Mouse (Mus musculus): Measurements from ENCODE around the gene 6330409D20Rik. TPM values are rescaled to one million over a fixed set of nuclear protein-coding genes. Genes with fewer than 3 reads are reported as not detected.

Gene 6330409D20Rik
- total RNA-seq, 2 experiments from 2014 or later: 3.0 to 3.2 TPM

DNA sequence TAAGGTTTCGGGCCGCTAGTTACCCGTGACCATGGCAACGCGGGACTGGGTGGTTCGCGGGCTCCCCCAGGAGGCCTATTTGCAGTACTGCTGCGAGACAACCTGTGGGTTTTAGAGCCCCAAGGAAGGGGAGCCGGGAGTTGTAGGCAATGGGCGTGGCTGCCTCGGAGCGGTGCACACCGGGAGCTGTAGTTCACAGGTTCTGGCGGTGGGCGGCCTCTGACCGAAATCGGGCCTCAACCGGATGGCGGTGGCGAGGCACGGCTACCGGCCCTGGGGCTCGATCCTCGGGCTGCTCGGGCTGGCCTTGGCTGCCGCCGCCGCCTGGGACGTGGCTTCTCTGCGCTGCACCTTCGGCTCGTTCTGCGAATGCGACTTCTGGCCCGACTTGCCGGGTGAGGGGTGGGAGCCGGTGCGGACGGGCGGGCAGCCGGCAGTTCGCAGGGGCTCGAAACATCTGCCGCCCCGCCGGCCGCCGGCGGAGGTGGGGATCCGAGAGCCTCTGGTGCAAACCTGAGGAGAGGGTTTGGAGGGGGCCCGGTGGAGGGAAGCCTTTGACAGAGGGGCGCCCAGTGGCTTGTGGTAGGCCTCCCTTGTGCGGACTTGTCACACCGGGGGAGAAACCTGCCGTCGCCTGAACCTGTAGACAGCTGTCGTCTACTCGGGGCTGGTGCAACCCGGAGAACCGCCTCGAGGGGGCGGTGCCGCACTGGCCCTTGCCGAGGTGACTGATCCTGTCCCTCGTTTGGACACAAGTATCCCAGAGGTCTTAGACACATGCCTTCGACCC is 16.4 kb upstream of the 6330409D20Rik start, which contains the start of gene Tor2a:
Gene Tor2a (plus strand): TSS at position 179 of the 790 bp plus-strand sequence.
- DNase-seq: peak; percentile 98
- intact Hi-C loops (cut with DNase I): loop anchor here (2.0 kb wide), 1 partner anchor 44 kb away; the partner anchor contains the start of gene Cdk9

DNA sequence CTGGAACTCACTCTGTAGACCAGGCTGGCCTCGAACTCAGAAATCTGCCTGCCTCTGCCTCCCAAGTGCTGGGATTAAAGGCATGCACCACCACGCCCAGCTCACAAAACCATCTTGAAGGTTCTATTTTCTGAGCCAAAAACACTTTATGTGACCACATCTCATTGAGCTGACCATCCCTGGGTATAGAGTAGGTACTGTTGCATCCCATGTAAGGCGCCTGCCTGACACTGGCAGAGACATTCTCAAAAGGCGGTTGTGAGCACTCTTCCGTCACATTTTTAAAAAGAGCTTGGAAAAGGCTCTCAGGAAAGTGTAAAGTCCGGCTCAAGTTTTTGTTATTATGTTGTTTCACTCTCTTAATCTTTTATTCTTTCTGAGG is 15.8 kb upstream of the 6330409D20Rik start:
- no peak for DNase-seq
- intact Hi-C loops (cut with DNase I): loop anchor here (2.0 kb wide), 1 partner anchor 44 kb away; the partner anchor contains the start of gene Cdk9

DNA sequence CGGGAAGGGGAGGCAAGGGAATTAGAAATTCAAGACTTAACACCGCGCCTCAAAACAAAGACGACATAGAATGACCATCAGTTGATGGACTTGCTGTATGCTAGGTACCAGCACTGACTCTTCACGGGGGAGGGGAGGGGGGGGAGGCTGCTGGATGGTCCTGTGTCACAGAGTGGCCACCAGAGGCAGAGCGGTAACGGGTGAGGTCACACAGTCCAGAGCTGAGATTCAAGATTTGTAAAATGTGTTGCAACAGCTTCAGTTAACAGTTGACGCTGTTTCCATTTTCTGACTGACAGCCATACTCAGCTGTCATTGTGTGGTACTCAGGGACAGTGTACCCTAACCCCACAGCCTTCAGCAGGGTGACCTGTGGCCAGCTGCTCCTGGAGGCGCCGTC is 11.4 kb upstream of the 6330409D20Rik start:
- DNase-seq: no peak
- intact Hi-C loops (cut with DNase I): no loop called here

DNA sequence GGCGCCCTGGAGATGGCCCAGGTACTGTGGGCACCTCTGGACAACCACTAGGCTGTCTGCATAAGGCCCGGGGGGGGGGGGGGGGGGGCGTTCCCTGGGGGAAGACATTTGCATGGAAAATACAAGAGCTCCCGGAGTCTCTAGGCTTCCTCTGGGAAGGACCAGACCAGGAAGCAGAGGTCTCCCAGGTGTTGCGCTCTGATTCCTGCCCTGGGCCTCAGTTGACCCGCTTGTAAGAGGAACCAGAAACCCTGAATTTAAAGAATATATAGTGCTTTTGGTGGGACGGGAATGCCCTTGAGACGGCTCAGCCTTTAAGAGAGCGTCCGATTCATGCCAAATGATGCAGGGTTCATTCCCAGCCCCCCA is 10.8 kb upstream of the 6330409D20Rik start:
- no peak for DNase-seq
- intact Hi-C loops (cut with DNase I): no loop called here

DNA sequence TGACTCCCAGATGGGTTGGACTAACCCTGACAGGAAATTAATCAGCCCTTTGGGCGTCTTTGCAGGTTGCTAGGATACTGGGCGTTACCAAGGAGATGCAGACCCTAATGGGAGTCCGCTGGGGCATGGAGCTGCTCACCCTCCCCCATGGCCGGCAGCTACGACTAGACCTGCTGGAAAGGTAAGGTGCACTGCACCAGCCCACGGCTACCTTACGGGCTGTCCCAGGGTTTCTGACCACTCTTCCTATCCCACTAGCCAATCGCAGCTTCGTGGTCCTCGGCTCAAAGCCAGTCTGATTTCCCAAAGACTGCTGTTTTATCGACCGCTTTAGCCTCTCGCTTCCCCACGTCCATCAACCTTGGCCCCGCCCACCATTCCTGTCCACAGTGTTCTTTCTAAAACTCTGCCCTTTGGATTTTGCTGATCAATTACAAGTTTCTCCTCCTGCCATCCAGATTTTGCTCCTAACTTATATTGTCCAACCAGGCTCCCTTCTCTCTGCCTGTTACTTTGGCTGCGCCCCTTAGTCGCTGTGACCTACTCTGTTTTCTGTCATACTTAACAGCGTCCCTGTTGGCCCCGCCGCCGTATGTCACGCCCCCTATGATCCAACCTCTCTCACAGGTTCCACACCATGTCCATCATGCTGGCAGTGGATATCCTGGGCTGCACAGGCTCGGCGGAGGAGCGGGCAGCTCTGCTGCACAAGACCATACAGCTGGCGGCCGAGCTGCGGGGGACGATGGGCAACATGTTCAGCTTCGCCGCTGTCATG is 10.3 kb upstream of the 6330409D20Rik start:
- DNase-seq: peak; percentile 56
- intact Hi-C loops (cut with DNase I): no loop called here

DNA sequence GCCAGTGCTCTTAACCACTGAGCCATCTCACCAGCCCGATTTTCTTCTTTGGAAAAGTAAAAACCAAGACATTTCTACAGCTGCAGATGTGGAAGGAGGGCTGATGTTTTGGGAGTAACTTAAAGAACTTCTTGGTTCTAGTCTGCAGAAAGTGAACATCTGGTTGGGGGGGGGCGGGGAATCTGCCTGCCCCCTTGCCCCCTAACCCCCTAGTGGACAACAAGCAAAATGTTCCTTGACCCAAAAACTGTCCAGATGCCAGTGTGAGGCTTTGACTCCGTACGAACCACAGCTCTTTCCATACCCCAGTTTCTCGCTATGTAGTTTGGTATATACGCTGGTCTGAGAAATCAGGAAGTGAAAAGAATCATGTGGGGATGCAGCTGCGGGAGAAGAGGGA is 9.4 kb upstream of the 6330409D20Rik start:
- no peak for DNase-seq
- intact Hi-C loops (cut with DNase I): no loop called here

DNA sequence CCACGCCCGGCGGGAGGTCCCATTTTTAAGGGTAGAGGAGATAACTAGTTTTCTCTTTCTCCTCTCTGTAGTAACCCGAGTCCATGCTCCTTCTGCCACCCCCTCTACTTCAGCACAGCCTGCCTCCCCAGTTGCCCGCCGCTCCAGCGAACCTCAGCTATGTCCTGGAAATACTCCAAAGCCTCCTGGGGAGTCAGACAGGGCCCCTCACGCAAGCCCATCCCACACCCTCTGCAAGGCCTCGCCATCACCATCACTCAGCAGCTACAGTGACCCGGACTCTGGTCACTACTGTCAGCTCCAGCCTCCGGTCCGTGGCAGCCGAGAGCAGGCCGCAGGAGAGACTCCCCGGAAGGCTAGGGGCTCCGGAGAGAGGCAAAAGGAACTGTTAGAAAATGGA is 8.3 kb upstream of the 6330409D20Rik start:
- intact Hi-C loops (cut with DNase I): no loop called here
- DNase-seq: no peak

DNA sequence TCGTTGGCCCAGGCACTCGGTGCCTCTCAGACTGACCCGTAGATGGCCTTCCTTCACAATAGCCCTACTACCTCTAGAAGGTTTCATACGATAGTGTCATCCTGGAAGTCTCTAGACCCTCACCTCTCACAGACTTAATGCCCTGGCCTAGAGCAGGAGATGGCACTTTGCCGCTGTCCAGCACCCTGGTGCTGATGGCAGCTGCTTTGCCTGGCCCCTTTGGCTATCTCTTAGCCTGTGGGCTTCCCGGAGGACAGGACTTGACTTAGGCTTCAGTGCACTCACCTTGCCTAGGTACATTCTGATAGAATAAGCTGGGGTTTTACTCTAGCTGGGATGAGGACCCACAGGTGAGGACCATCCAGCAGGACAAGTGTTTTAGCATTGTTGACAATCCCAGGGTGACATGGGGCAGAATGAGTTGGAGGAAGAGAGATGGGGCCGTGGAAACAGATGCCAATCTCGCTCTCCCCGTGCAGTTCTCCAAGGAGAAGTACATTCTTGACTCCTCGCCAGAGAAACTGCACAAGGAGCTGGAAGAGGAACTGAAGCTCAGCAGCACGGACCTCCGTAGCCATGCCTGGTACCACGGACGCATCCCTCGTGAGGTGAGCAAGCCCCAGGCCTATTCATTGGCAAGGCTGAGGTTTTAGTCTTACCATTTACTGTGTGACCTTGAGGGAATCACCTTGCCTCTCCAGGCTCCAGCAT is 3.6 kb upstream of the 6330409D20Rik start:
- DNase-seq: no peak
- intact Hi-C loops (cut with DNase I): no loop called here

DNA sequence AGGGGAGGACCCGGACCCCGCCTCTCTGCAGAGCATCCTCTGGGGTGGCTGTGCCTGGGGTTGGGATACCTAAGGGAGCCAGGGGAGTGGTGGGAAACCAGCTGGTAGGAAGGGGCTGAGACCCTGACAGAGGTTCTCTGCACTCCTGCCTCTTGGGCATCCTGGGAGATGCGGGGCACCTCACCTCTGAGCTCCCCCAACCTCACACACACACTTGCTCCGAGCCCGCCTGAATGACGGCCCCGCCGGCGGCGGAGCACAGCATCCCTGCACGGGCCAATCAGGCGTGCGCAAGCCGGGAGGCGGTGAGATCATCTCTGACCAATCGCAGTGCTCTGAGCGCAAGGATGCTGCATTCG is 1.3 kb upstream of the 6330409D20Rik start:
- peak; percentile 81 for DNase-seq
- intact Hi-C loops (cut with DNase I): no loop called here

DNA sequence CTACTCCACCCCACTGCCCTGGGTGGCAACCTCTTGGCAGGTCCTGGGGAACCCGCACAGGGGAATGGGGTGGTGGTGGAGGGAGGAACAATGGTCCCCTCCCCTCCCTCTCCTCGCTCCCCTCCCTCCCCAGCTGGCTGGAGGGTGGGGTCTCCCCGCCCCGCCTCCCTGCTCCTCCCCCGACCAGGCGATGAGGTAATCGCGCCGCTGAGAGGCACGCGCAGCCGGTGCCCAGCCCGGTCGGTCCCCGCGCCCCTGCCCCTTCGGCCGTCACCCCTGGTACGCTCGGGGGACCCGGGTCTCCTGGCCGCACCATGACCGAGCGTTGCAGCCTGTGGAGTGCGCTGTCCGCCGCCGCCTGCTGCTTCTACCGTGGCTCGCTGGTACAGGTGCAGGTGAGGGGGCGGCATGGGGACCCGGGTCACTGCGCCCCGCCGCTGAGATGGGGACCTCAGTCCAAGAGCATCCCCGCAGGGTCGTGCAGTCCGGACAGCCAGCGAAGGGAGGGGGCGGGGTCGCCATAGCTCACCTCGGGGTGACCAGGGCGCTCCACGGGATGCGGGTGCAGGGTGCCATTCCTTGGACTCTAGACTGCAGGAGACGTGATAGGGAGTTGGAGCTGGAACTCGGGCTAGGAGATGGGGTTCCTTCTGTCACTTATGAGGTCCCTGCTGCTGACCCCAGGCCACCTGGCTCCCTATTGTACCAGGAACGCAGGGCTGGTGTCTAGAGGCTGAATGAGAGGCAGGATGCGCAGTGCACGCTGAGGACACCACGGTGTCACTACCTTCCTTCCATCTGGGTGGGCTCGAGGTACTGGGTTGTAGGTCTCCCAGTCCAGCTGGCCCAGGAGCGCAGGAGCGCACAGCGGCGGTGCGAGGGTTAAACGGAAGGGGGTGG is 707 bp upstream of the 6330409D20Rik start:
- intact Hi-C loops (cut with DNase I): no loop called here
- DNase-seq: peak; percentile 81

DNA sequence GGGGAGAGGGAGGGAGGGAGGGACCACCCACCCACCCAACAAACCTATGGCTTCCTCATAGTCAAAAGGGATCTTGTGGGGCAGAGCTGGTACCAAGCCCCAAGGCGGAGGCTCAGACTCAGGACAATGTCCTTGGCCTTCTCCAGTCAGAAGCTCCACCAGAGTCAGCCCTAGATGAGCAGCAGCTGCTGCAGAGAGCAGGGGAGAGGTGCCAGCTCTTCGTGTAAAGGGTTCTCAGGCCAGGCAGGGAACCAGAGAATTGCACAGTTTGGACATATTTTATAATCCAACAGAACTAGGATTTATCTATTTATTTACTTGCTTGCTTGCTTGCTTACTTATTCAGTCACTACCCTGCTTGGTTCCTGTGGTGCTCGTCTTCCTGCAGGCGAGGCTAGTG is 1.5 kb downstream of the 6330409D20Rik start:
- intact Hi-C loops (cut with DNase I): no loop called here
- no peak for DNase-seq

DNA sequence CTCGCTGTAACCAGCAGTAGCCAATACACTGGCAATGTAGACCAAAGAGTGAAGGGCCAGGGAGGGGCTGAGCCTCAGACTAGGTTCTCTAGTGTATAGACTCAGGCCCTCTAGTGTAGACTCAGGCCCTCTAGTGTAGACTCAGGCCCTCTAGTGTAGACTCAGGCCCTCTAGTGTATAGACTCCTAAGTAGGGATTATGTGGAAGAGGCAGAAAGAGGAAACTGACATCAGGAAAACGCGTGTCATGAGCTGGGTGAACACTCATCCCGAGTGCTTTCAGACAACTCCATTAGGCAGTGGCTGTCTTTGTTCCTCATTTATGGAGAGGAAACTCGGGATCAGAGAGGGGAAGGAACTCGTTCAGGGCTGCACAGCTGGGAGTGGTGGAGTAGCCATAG is 3.8 kb downstream of the 6330409D20Rik start:
- DNase-seq: no peak
- intact Hi-C loops (cut with DNase I): no loop called here

DNA sequence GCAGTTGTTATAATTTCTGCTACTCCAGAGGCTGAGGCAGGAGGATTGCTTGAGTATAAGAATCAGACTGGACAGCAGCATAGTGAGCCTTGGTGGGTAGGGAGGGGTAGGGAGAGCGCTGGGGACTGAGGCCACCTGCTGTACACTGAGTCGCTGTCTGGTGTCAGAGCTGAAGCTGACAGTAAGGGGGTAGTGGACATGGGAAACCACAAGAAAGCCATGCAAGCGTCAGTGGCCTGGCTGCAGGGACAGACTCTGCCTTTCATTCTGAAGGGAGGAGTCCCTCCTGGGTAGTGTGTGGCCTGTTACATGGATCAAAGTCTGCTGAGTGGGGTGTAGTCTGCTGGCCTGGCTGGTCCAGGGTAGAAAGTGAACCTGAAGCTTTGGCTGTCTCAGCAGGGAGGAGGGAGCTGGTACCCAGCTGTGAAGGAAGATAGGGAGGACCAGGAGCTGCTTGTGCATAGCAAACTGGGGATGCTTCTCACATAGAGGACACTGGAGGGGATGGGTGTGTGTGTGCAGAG is 4.4 kb downstream of the 6330409D20Rik start:
- no peak for DNase-seq
- intact Hi-C loops (cut with DNase I): no loop called here

DNA sequence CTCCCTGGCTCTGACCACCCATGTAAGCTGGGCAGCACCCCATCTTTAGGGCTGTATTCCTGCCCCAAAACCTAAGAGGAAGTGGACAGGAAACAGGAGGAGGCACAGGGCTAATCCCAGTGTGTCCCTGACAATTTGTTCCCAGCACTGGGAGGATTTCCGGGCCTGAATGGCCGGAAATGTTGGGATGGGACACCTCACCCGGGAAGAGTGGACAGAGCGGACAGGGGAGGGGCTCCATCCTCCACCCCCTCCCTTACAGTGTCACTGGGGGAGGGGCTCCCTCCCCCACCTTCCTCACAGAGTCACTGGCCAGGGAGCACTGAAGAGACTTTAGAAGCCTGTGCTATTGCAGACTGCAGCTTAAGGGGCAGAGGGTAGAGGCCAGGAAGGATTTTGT is 5.9 kb downstream of the 6330409D20Rik start:
- intact Hi-C loops (cut with DNase I): no loop called here
- DNase-seq: no peak

DNA sequence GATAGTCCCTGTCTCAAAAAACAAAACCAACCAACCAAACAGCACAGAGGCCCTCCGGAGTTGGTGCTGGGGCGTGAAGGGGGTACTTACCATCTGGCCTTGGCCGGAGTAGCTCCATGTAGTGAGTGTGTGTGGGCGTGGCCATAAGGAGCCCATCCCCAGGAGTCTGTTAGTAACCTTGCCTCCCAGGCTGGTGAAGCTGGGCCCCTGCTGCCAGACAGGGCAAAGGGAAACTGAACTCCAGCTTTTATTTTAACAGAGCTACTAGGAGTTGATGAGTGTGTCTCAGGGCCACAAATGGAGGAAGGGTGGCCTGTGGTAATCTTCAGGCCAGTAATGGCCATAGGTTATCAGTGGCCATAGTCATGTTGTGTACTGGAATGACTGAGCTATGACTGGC is 6.3 kb downstream of the 6330409D20Rik start:
- DNase-seq: no peak
- intact Hi-C loops (cut with DNase I): no loop called here

DNA sequence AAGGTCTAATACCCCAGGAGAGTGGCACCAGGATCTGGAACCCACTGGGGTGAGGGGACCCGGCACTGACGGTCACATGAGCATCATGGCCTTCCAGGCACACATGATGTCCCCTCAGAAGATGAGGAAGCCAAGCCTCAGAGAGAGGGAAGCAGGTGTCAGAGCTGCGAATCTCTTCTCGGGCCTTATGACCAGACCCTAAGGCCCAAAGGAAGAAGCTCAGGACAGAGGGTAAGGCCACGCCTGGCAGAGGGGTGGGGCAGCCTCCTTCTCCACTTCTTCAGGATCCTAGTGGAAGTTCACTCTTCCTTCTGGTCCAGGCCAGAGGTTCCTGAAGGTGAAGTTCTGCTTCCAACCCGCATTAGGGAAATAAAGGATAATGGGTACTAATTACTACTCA is 8.1 kb downstream of the 6330409D20Rik start:
- no peak for DNase-seq
- intact Hi-C loops (cut with DNase I): no loop called here

DNA sequence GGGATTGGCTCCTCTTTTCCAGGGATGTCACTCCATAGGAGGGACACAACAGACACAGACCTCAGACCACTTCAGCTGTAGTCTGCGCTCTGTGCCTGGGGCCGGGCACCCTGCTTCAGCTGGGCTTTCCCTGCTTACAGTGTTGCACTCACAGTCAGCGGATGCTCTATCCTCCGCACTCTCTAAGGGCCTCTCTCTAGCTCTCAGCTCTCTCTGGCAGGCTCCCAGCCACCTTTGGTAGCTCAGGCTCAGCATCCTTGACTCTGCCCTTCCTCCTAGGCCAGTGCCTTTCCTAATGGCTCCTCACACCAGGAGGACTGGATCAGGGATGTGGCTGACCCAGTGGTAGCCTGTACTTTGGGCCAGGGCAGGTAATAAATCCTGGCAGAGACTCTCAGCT is 8.9 kb downstream of the 6330409D20Rik start:
- no peak for DNase-seq
- intact Hi-C loops (cut with DNase I): no loop called here

DNA sequence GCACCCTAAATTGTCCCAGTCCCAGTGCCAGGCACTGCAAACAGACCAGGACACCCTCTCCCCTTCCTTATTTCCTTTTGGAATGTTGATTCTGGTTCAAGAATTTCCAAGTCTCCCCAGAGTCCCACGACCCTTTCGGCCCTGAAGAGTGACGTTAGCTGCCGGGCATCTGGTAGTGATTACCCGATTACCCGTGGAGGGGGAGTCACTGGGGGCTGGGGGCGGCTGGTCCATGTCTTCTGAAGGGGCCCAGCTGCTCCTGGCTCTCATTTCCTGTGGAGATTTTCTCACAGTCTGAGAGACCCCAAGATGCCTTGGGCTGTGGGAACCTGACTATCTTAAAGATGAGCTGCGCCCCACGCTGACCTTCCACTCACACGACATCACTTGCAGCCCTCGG is 10.0 kb downstream of the 6330409D20Rik start:
- intact Hi-C loops (cut with DNase I): no loop called here
- DNase-seq: no peak

DNA sequence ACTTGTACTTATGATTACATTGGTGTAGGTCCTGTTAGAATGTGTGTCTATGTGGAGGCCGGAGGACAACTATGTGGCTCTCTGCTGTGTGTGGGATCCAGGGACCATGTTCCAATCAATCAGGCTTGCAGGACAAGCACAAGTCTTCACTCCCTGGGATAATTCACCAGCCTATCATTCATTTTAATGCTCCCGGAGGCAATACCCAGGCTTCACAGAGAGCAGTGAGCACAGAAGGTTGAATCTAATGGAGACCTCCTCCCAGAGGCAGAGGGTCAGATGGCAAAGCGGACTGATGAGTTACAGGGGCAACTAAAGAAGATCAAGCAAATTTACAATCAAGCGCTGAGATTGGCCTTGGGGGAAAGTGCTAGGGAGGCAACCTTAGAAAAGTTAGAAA is 11.3 kb downstream of the 6330409D20Rik start:
- intact Hi-C loops (cut with DNase I): no loop called here
- DNase-seq: no peak

DNA sequence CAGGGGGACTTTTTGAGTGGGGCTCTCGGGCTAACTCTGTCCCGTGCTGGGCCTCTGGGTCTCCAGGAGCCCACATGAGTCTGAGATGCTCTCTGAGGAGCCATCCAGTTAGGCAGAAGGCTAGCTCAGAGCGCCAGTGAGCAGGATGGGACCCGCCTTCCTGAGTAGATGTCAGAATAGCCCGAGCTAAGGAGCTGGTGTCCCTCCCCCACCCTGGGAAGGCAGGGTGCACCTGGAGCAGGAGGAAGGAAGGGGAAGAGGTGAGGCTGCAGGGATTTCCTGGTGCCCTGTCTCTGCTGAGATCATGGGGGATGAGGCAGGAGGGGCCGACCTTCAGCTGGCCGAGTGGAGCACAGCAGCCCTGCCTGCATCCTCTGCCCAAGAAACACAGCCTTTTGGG is 12.4 kb downstream of the 6330409D20Rik start:
- no peak for DNase-seq
- intact Hi-C loops (cut with DNase I): no loop called here
